Mouse (Mus musculus): ENCODE data around the gene Tbl2. TPM values are rescaled to one million over a fixed set of nuclear protein-coding genes. Genes with fewer than 3 reads are reported as not detected.

Gene Tbl2
- polyA plus RNA-seq, 1 experiment from 2014 or later, result 23.6 TPM

DNA sequence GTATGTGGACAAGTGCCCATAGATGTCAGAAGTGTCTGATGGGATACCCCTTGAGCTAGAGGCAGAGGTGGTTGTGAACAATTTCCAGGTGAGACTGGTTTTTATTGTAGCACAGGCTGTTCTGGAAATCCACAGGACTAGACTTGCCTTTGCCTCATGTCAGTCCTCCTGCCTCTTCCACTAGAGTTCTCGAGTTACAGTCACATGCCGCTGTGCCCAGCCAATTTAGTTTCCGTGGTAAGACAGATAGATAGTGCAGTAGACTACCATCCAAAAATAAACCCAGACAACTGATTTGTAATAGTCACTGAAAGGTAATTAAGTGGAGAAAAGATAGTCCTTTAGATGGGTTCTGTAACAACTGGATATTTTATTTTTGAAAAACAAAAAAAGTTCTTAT, 53.3 kb downstream of the Tbl2 start:
- no peaks in the 10 kb centered on the region for H3K9me3 ChIP-seq (replicated peaks)
- WGBS, result 92% methylated on average over 3 of the region's 3 CpGs
- no peak for DNase-seq (ENCODE audit: low spot score)
- H3K4me3 ChIP-seq, result no peak overlapping the region
- H3K27ac ChIP-seq (replicated peaks), result no peak overlapping the region
- no peaks in the 10 kb centered on the region for H3K4me1 ChIP-seq
- no peaks in the 10 kb centered on the region for H3K27me3 ChIP-seq (ENCODE audit: low read depth, poor library complexity, severe bottlenecking)
- H3K36me3 ChIP-seq, result peaks cover 98% of the 10 kb centered on the region

DNA sequence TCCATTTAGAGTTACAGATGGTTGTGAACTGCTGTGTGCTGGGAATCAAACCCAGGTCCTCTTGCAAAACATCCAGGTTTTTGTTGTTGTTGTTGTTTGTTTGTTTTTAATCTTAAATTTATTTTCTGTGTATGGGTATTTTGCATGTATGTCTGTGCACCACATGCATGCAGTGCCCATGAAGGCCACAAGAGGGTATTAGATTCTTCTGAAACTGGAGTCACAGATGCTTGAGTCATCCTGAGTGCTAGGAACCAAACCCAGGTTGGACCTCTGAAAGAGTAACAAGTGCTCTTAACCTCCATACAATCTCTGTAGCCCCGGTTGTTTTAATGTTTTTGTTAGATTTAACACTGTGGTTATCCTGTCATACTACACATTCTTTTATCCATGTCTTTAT, 58.7 kb downstream of the Tbl2 start:
- Histone ChIP-seq H3K36me3 (peaks cover 99% of the 10 kb centered on the region), H3K9me3 (replicated peaks) (no peaks in the 10 kb centered on the region), H3K4me3 (no peak overlapping the region), H3K27me3 (ENCODE audit: low read depth, poor library complexity, severe bottlenecking) (no peaks in the 10 kb centered on the region), H3K4me1 (no peaks in the 10 kb centered on the region), H3K27ac (replicated peaks) (no peak overlapping the region)
- no peak for DNase-seq (ENCODE audit: low spot score)
- 95% methylated on average over 1 of the region's 1 CpGs for WGBS

Small RNA genes within 50 kb of the gene (microRNA-seq; reads per million reads assigned to microRNA genes)
- gene Gm25315, result not detected

Other genes starting within 250 kb of the Tbl2 start
- not detected in 2 replicates for gene Tmem270, start 242.9 kb upstream of the Tbl2 start, polyA plus RNA-seq (2016; fragmentation: Nextera tagmentation; extraction: Ambion mirVana)
- 3.2 and 3.8 TPM in 2 replicates for gene Cldn13, start 234.1 kb upstream of the Tbl2 start, polyA plus RNA-seq (2016; fragmentation: Nextera tagmentation; extraction: Ambion mirVana)
- 9.6 and 12.8 TPM in 2 replicates for gene Mettl27, start 217.3 kb upstream of the Tbl2 start, polyA plus RNA-seq (2016; fragmentation: Nextera tagmentation; extraction: Ambion mirVana)
- gene Cldn4, start 202.7 kb upstream of the Tbl2 start, polyA plus RNA-seq (2016; fragmentation: Nextera tagmentation; extraction: Ambion mirVana), result 3.2 and 3.4 TPM in 2 replicates
- gene Cldn3, start 163.4 kb upstream of the Tbl2 start, polyA plus RNA-seq (2016; fragmentation: Nextera tagmentation; extraction: Ambion mirVana), result 2.0 and 2.9 TPM in 2 replicates
- 39.4 and 39.8 TPM in 2 replicates for gene Abhd11, start 140.5 kb upstream of the Tbl2 start, polyA plus RNA-seq (2016; fragmentation: Nextera tagmentation; extraction: Ambion mirVana)
- 13.3 and 17.5 TPM in 2 replicates for gene Stx1a, start 126.2 kb upstream of the Tbl2 start, polyA plus RNA-seq (2016; fragmentation: Nextera tagmentation; extraction: Ambion mirVana)
- gene Dnajc30, start 85.5 kb upstream of the Tbl2 start, polyA plus RNA-seq (2016; fragmentation: Nextera tagmentation; extraction: Ambion mirVana), result 27.2 and 28.3 TPM in 2 replicates
- 158 and 179 TPM in 2 replicates for gene Bud23, start 84.7 kb upstream of the Tbl2 start, polyA plus RNA-seq (2016; fragmentation: Nextera tagmentation; extraction: Ambion mirVana)
- gene Vps37d, start 71.4 kb upstream of the Tbl2 start, polyA plus RNA-seq (2016; fragmentation: Nextera tagmentation; extraction: Ambion mirVana), result 7.2 and 11.2 TPM in 2 replicates
- gene Mlxipl, start 59.8 kb upstream of the Tbl2 start, polyA plus RNA-seq (2016; fragmentation: Nextera tagmentation; extraction: Ambion mirVana), result 2.0 TPM in 2 replicates
- gene Bcl7b, start 18.6 kb downstream of the Tbl2 start, polyA plus RNA-seq (2016; fragmentation: Nextera tagmentation; extraction: Ambion mirVana), result 49.4 and 49.5 TPM in 2 replicates
- gene Baz1b, start 37.6 kb downstream of the Tbl2 start, polyA plus RNA-seq (2016; fragmentation: Nextera tagmentation; extraction: Ambion mirVana), result 49.3 and 51.5 TPM in 2 replicates
- gene Fzd9, start 101.6 kb downstream of the Tbl2 start, polyA plus RNA-seq (2016; fragmentation: Nextera tagmentation; extraction: Ambion mirVana), result 15.5 and 16.0 TPM in 2 replicates
- 0.11 TPM in 1 of 2 replicates, not detected in the other for gene Fkbp6, start 200.4 kb downstream of the Tbl2 start, polyA plus RNA-seq (2016; fragmentation: Nextera tagmentation; extraction: Ambion mirVana)
- gene Trim50, start 203.6 kb downstream of the Tbl2 start, polyA plus RNA-seq (2016; fragmentation: Nextera tagmentation; extraction: Ambion mirVana), result not detected in 2 replicates
- gene Nsun5, start 220.3 kb downstream of the Tbl2 start, polyA plus RNA-seq (2016; fragmentation: Nextera tagmentation; extraction: Ambion mirVana), result 45.2 and 46.0 TPM in 2 replicates
- gene Pom121, start 244.9 kb downstream of the Tbl2 start, polyA plus RNA-seq (2016; fragmentation: Nextera tagmentation; extraction: Ambion mirVana), result 17.4 and 17.7 TPM in 2 replicates

Measured in midbrain, embryonic 10.5 days (tissue).